Mouse (Mus musculus): ENCODE results near the gene Arhgef17. TPM values are rescaled to one million over a fixed set of nuclear protein-coding genes. Genes with fewer than 3 reads are reported as not detected.

Arhgef17 gene
- total and polyA plus RNA-seq, 3 experiments: 0.02 to 0.05 TPM; not detected in 1

DNA sequence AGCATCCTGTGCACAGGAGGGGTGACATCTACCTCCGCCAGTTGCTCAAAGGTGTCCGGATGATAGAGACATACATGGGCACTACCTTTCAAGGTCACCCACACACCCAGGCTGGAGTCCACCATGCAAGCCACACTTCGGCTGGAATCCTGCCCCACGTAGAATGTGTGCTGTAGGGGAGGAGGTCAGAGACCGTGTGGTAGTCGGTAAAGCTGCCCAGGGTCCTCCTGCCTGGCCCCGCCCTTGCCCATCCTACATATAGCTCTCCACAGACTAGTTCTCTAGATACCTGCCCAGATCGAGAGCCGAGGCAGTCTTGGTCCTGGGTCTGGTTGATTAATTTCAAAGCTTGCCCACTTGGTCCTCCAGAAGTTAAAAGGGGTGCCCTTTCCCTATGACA lies 55.1 kb downstream of the Arhgef17 start:
- no peak overlapping the region for H3K4me3 ChIP-seq (ENCODE audit: low read depth, low read length)
- no peaks in the 10 kb centered on the region for H3K9me3 ChIP-seq (replicated peaks)
- H3K27me3 ChIP-seq (ENCODE audit: insufficient read depth, low read length): peaks cover 55% of the 10 kb centered on the region
- TF ChIP-seq TAL1 (conservative IDR thresholded peaks at IDR 0.05; ENCODE audit: low read depth, low read length) (no peak), CTCF (IDR thresholded peaks at IDR 0.05; ENCODE audit: low read depth, low read length) (no peak), POLR2AphosphoS5 (IDR thresholded peaks at IDR 0.05; ENCODE audit: insufficient replicate concordance, low read depth, low read length) (no peak), GATA2 (IDR thresholded peaks at IDR 0.05; ENCODE audit: borderline replicate concordance, low read depth, low read length) (no peak)
- H3K4me1 ChIP-seq (ENCODE audit: insufficient read depth, low read depth, low read length): peaks cover 8% of the 10 kb centered on the region
- H3K36me3 ChIP-seq (replicated peaks): no peaks in the 10 kb centered on the region
- ATAC-seq (ENCODE audit: extremely low read depth, insufficient number of reproducible peaks, low FRiP score, poor library complexity, severe bottlenecking) (no peak), DNase-seq (ENCODE audit: low spot score) (no peak)

DNA sequence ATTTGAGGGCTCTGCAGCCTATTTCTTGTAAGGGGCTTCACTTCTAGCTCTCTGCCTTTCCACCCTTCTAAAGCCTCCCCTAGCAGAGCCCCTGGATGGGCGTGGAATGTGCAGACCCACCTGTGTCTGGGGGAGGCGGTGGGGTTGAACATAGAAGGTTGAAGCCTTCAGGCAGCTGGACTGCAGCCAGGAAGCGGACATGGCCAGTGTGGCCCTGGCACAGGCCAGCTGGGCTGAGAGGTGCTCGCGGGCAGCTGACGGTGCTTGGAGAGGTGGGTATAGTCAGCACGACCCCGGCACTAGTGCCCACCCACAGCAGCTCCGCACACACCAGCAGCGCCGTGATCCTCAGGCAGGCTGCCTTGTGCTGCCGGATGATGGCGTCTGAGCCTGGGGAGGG lies 55.6 kb downstream of the Arhgef17 start:
- Histone ChIP-seq H3K36me3 (replicated peaks) (no peaks in the 10 kb centered on the region), H3K27me3 (ENCODE audit: insufficient read depth, low read length) (peaks cover 57% of the 10 kb centered on the region), H3K9me3 (replicated peaks) (no peaks in the 10 kb centered on the region), H3K4me3 (ENCODE audit: low read depth, low read length) (no peak overlapping the region), H3K4me1 (ENCODE audit: insufficient read depth, low read depth, low read length) (peaks cover 8% of the 10 kb centered on the region)
- DNase-seq (ENCODE audit: low spot score) (no peak), ATAC-seq (ENCODE audit: extremely low read depth, insufficient number of reproducible peaks, low FRiP score, poor library complexity, severe bottlenecking) (no peak)
- no peak for TF ChIP-seq TAL1 (conservative IDR thresholded peaks at IDR 0.05; ENCODE audit: low read depth, low read length)
- no peak for TF ChIP-seq GATA2 (IDR thresholded peaks at IDR 0.05; ENCODE audit: borderline replicate concordance, low read depth, low read length)
- TF ChIP-seq POLR2AphosphoS5 (IDR thresholded peaks at IDR 0.05; ENCODE audit: insufficient replicate concordance, low read depth, low read length): no peak
- no peak for TF ChIP-seq CTCF (IDR thresholded peaks at IDR 0.05; ENCODE audit: low read depth, low read length)
- TF ChIP-seq GATA1 (IDR thresholded peaks at IDR 0.05; ENCODE audit: borderline replicate concordance, low read length): no peak

DNA sequence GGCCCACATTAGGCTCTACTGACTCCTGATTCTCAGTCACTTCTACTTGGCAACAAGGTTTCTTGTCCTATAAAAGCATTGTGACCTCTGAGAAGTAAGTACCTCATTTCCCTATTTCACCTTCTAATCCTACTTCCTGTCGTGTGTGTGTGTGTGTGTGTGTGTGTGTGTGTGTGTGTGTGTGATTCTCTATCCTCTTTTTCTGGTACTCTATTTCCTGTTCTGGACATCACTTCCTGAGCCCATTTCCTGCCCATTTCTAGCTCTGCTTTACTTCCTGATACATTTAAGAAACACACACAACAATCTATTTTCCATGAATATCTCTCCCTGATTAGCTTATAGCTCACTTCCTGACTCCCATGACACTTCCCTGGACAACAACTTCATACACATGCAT lies 56.1 kb downstream of the Arhgef17 start:
- H3K4me1 ChIP-seq (ENCODE audit: insufficient read depth, low read depth, low read length): peaks cover 8% of the 10 kb centered on the region
- H3K36me3 ChIP-seq (replicated peaks): no peaks in the 10 kb centered on the region
- H3K27me3 ChIP-seq (ENCODE audit: insufficient read depth, low read length): peaks cover 57% of the 10 kb centered on the region
- DNase-seq (ENCODE audit: low spot score): no peak
- H3K4me3 ChIP-seq (ENCODE audit: low read depth, low read length): no peak overlapping the region
- ATAC-seq (ENCODE audit: extremely low read depth, insufficient number of reproducible peaks, low FRiP score, poor library complexity, severe bottlenecking): no peak
- H3K9me3 ChIP-seq (replicated peaks): no peaks in the 10 kb centered on the region
- TF ChIP-seq GATA2 (IDR thresholded peaks at IDR 0.05; ENCODE audit: borderline replicate concordance, low read depth, low read length): no peak
- no peak for TF ChIP-seq POLR2AphosphoS5 (IDR thresholded peaks at IDR 0.05; ENCODE audit: insufficient replicate concordance, low read depth, low read length)
- TF ChIP-seq GATA1 (IDR thresholded peaks at IDR 0.05; ENCODE audit: borderline replicate concordance, low read length): no peak
- no peak for TF ChIP-seq CTCF (IDR thresholded peaks at IDR 0.05; ENCODE audit: low read depth, low read length)
- TF ChIP-seq TAL1 (conservative IDR thresholded peaks at IDR 0.05; ENCODE audit: low read depth, low read length): no peak

DNA sequence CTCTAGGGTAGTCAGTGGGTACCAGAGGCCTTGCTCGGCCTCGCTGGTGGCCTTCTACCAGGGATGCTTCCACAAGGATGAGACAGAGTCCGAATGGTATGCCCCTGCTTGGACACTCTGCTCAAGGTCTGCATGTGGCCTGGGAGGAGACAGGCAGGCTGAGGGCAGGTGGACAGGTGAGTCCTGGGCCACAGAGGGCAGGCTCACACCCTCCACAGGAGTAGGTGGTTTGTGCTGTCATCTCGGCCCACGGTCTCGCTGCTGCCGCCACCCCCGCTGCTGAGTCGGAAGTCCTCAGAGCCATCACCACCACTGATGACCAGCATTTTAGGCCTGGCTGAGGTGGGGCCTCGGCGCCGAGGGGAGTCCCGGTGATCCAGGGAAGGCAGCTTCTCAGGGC lies 58.7 kb downstream of the Arhgef17 start:
- H3K9me3 ChIP-seq (replicated peaks): no peaks in the 10 kb centered on the region

DNA sequence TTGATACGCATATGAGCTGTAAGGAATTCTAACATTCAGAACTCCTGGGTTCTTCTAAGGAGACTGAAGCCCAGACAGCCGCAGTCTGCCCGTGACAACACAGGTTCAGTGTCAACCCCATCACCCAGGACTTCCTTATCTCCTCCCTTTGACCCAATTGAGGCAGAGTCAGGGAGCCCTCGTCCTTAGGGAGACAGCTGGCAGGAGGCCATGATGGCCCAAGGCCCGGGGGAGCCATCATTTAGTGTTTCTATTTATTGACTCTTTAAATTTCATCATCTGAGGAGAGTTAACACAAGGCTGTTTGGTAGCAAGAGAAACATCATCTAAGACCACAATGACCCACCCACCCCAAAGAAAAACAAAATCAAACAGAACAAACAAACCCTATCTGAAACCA lies 60.0 kb downstream of the Arhgef17 start:
- H3K4me3 ChIP-seq (ENCODE audit: low read depth, low read length): no peak overlapping the region
- ATAC-seq (ENCODE audit: extremely low read depth, insufficient number of reproducible peaks, low FRiP score, poor library complexity, severe bottlenecking): no peak
- H3K4me1 ChIP-seq (ENCODE audit: insufficient read depth, low read depth, low read length): peaks cover 13% of the 10 kb centered on the region
- H3K27me3 ChIP-seq (ENCODE audit: insufficient read depth, low read length): peaks cover 42% of the 10 kb centered on the region
- TF ChIP-seq GATA1 (IDR thresholded peaks at IDR 0.05; ENCODE audit: borderline replicate concordance, low read length) (no peak), GATA2 (IDR thresholded peaks at IDR 0.05; ENCODE audit: borderline replicate concordance, low read depth, low read length) (no peak), POLR2AphosphoS5 (IDR thresholded peaks at IDR 0.05; ENCODE audit: insufficient replicate concordance, low read depth, low read length) (no peak), TAL1 (conservative IDR thresholded peaks at IDR 0.05; ENCODE audit: low read depth, low read length) (no peak), CTCF (IDR thresholded peaks at IDR 0.05; ENCODE audit: low read depth, low read length) (no peak)
- no peaks in the 10 kb centered on the region for H3K9me3 ChIP-seq (replicated peaks)
- no peak for DNase-seq (ENCODE audit: low spot score)
- H3K36me3 ChIP-seq (replicated peaks): no peaks in the 10 kb centered on the region

More for the DNA sequence above, 58.7 kb downstream of the Arhgef17 start:
- peaks cover 50% of the 10 kb centered on the region for H3K27me3 ChIP-seq (ENCODE audit: insufficient read depth, low read length)
- no peaks in the 10 kb centered on the region for H3K36me3 ChIP-seq (replicated peaks)
- TF ChIP-seq TAL1 (conservative IDR thresholded peaks at IDR 0.05; ENCODE audit: low read depth, low read length) (no peak), CTCF (IDR thresholded peaks at IDR 0.05; ENCODE audit: low read depth, low read length) (no peak), POLR2AphosphoS5 (IDR thresholded peaks at IDR 0.05; ENCODE audit: insufficient replicate concordance, low read depth, low read length) (no peak), GATA1 (IDR thresholded peaks at IDR 0.05; ENCODE audit: borderline replicate concordance, low read length) (no peak), GATA2 (IDR thresholded peaks at IDR 0.05; ENCODE audit: borderline replicate concordance, low read depth, low read length) (no peak)
- peaks cover 5% of the 10 kb centered on the region for H3K4me1 ChIP-seq (ENCODE audit: insufficient read depth, low read depth, low read length)
- H3K4me3 ChIP-seq (ENCODE audit: low read depth, low read length): no peak overlapping the region
- no peak for DNase-seq (ENCODE audit: low spot score)
- no peak for ATAC-seq (ENCODE audit: extremely low read depth, insufficient number of reproducible peaks, low FRiP score, poor library complexity, severe bottlenecking)

DNA sequence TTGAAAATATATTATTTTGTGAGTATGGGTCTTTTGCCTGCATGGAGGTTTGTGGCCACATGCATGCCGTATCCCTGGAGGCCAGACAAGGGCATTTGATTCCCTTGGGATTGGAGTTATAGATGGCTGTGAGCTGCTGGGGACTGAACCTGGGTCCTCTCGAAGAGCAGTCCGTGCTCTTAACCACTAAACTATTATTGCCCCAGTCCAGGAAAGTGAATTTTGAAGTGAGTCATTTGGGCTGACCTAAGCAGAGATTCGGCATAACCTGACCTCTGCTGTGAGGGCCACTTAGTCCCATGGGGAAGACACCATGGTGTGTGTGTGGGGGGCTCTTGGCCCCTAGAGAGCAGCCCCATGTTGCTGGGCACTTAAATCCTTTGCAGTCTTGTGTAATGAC lies 60.6 kb downstream of the Arhgef17 start:
- no peak for TF ChIP-seq GATA2 (IDR thresholded peaks at IDR 0.05; ENCODE audit: borderline replicate concordance, low read depth, low read length)
- H3K4me1 ChIP-seq (ENCODE audit: insufficient read depth, low read depth, low read length): peaks cover 16% of the 10 kb centered on the region
- no peaks in the 10 kb centered on the region for H3K36me3 ChIP-seq (replicated peaks)
- H3K27me3 ChIP-seq (ENCODE audit: insufficient read depth, low read length): peaks cover 37% of the 10 kb centered on the region
- DNase-seq (ENCODE audit: low spot score) (no peak), ATAC-seq (ENCODE audit: extremely low read depth, insufficient number of reproducible peaks, low FRiP score, poor library complexity, severe bottlenecking) (no peak)
- H3K9me3 ChIP-seq (replicated peaks): no peaks in the 10 kb centered on the region
- H3K4me3 ChIP-seq (ENCODE audit: low read depth, low read length): no peak overlapping the region

Data from G1E (cell line).